Mouse (Mus musculus) brain, embryonic 14.5 days (tissue): ENCODE results near the gene Hsd17b13.

ENCODE experiments used
- CTCF ChIP-seq: fragments of 200-500 bp; IDR thresholded peaks from 2 replicates; pipeline ENCODE4 v1.5.1; 2012; ENCODE audit warnings: inconsistent platforms, mild to moderate bottlenecking, moderate library complexity, borderline replicate concordance; ENCODE audit not compliant: insufficient read depth, insufficient read length; ENCODE audit errors: extremely low read depth
- POLR2A ChIP-seq: fragments of 200-500 bp; IDR thresholded peaks from 2 replicates; pipeline ENCODE4 v1.6.1; 2012; ENCODE audit warnings: mild to moderate bottlenecking, inconsistent platforms, borderline replicate concordance; ENCODE audit not compliant: poor library complexity, insufficient read depth, insufficient read length, severe bottlenecking; ENCODE audit errors: extremely low read depth

GRCm38 (mm10) chr5:104003256-104003931, 26.2 kb upstream of the Hsd17b13 start:
- TF ChIP-seq POLR2A (no peak), CTCF (no peak)
